Mouse (Mus musculus): ENCODE results near the gene Stau1.

DNA sequence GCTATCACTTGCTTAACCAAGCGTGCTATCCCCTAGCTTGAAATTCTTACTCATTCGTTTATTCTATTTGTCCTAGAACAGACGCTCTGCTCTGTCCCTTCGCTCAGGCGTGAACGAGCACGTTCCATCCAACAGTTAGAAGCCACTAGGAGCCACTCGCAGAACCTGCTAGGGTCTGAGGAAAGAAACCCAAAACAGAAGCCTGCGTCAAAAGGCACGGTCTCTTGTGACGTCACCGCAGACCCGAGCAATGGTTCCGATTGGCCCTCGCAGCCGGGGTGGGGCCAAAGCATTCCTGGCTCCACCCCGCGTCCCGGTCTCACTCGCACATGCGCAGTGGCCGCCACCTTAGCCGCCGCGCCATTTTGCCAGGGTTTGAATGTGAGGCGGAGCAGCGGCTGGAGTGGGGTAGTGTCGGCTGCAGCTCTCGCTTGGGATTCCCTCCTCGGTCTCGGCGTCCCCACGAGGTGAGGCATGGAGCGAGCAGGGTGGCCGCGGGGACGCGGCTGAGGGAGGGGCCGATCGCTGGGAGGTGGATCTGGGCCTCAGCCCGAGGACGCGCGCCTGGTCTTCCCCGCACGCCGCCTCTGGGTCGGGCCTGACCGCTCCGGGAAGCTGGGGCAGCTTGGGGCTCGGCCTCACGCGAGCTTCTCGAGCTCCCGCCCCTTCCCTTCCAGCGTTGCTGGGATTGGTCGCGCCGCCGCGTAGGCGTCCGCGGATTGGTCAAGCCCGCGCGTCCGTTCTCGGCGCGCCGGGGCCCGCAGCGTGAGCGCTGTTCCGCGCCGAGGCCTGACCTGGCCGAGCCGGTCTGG lies 90.2 kb downstream of the Stau1 start, which contains the start of gene Cse1l:
- TF ChIP-seq CTCF (conservative IDR thresholded peaks at IDR 0.05; ENCODE audit: low read length) (no peak), POU5F1 (IDR thresholded peaks at IDR 0.05; ENCODE audit: borderline replicate concordance, low read length) (no peak), NANOG (IDR thresholded peaks at IDR 0.05; ENCODE audit: borderline replicate concordance, low read length) (no peak)

Measured in E14TG2a.4 (cell line).